Mouse (Mus musculus): ENCODE data around the gene Lrmda.

Gene Lrmda

DNA sequence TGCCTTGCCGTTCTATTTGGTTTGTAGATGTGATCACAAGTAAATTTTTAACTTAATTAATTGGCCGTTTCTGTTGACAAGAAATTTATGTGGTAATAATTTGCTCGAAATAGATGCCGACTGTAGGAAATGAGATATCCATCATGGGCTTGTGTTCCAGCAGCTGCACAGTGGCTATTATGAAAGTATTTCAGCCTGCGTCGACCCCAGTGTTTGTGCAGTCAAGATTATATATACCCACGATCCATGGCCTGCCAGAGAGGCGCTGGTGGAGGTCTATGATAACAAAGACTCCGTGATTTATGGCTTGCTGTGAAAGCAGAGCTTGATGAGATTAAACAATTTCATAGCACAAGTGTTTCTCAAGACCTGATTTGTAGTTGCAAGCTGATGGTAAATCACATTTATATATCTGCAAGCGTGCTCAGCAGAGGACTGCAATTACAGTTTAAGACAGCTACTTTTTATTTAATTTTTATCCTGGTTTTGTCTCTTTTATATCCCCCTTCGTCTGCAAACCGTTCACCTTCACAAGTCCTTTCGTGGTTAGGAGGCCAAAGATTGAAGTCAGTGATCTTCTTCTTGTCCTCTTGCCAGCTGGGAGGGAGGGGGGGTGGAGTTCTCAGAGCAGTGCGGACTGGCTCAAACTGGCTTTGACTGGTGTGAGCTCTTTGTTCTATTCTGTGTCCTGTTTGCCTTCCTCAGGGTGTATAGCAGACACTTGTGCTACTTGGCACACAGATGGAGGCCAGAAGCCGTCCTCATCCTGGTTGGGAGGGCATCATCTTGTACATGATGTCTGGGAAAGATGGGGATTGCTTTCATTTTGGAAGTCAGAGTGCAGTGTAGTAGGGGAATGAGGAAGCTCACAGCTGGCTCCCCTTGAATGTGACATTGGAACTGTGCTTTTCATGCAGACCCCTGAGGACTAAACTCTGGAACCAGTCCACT, 764.0 kb downstream of the Lrmda start:
- in situ Hi-C loops (cut with MboI; ENCODE audit: low pct_unique_long_range_greater_than_20kb in 1 of 2, low sequenced_read_pairs in 2 of 2, unreplicated experiment in 1 of 2): no loop called here

DNA sequence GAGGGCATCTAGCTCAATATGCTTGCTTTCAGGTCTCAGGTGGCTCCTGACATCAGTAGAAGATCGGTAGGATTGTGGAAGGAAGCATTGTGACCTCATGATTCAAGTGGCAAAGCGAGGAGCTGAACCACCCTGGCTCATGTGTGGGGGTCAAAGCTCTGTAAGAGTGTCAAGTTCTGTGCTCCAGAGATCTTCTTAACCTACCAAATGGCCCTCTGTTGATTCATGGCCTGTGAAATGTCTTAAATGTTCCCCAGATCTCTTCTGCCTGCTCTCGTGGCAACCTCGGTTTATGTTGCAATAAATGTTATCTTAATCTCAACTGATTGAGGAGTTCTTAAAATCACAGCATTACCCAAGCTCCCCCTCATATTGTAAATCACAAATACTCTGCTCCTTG, 780.5 kb downstream of the Lrmda start:
- in situ Hi-C loops (cut with MboI; ENCODE audit: low pct_unique_long_range_greater_than_20kb in 1 of 2, low sequenced_read_pairs in 2 of 2, unreplicated experiment in 1 of 2): loop anchor here (25.0 kb wide), 2 partner anchors 813 to 838 kb away; partner anchors contain the start of gene Zfp503 (in 1 of the 2)

- in situ Hi-C loops (cut with MboI; ENCODE audit: low pct_unique_long_range_greater_than_20kb in 1 of 2, low sequenced_read_pairs in 2 of 2, unreplicated experiment in 1 of 2): loop anchor here (25.0 kb wide), 2 partner anchors 814 to 839 kb away; partner anchors contain the start of gene Zfp503 (in 1 of the 2)
Observed at GRCm38 (mm10) chr14:22800871-22801636, 781.5 kb downstream of the Lrmda start.

DNA sequence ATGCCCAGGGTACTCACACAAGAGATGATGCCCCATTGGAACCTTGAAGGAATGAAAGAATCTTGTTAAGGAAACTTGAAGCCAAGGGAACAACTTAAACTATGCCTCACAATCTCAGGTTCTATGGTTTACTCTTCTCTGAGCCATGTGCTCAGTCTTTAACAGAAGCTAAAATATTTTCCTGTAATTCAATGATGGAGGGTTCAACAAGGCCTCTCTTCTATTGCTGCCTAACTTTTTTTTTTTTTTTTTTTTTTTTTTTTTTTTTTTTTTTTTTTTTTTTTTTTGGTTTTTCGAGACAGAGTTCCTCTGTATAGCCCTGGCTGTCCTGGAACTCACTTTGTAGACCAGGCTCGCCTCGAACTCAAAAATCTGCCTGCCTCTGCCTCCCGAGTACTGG, 782.2 kb downstream of the Lrmda start:
- in situ Hi-C loops (cut with MboI; ENCODE audit: low pct_unique_long_range_greater_than_20kb in 1 of 2, low sequenced_read_pairs in 2 of 2, unreplicated experiment in 1 of 2): loop anchor here (25.0 kb wide), 2 partner anchors 814 to 839 kb away; partner anchors contain the start of gene Zfp503 (in 1 of the 2)

GRCm38 (mm10) chr14:22807324-22807723, 787.8 kb downstream of the Lrmda start:
- in situ Hi-C loops (cut with MboI; ENCODE audit: low pct_unique_long_range_greater_than_20kb in 1 of 2, low sequenced_read_pairs in 2 of 2, unreplicated experiment in 1 of 2): loop anchor here (25.0 kb wide), 2 partner anchors 820 to 845 kb away; partner anchors contain the start of gene Zfp503 (in 1 of the 2)

DNA sequence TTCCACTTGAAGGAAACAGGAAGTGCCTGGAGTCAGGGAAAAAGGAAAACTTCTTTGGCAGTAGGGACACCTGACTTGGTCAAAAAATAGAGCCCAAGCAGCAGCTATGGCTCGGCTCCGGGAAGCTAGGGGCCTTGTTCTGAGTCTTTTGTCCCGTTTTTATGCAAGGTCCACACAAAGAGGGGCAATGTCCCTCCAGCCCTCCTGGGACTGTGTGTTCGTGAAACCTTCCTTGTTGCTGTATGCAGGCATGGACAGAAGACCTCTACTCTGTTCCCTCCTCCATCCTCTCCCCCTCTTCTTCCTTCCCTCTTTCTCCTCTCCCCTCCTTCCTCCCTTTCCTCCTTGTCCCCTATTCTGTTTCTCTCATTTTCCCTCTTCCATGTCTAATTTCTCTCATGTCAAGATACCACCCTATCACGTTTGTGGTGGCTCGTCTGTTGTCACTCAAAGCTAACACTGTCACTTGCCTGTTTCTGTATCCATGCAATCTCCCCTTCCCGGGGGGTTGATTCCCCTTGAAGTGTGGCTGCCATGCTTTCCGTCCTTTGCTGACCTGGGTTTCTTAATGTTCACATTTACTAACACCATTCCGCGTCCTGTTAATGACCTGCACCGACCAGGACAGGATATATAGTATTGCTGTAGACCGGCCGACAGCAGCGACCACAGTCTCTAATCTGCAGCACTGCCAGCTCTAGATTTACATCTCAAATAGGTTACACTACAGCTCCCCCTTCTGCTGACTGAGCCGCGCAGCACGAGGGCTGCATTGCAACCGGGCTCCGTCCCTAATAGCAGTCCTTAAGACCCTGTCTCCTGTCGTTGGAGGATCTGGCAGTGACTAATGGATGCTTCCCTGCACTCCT, 788.4 kb downstream of the Lrmda start:
- in situ Hi-C loops (cut with MboI; ENCODE audit: low pct_unique_long_range_greater_than_20kb in 1 of 2, low sequenced_read_pairs in 2 of 2, unreplicated experiment in 1 of 2): loop anchor here (25.0 kb wide), 2 partner anchors 821 to 846 kb away; partner anchors contain the start of gene Zfp503 (in 1 of the 2)

DNA sequence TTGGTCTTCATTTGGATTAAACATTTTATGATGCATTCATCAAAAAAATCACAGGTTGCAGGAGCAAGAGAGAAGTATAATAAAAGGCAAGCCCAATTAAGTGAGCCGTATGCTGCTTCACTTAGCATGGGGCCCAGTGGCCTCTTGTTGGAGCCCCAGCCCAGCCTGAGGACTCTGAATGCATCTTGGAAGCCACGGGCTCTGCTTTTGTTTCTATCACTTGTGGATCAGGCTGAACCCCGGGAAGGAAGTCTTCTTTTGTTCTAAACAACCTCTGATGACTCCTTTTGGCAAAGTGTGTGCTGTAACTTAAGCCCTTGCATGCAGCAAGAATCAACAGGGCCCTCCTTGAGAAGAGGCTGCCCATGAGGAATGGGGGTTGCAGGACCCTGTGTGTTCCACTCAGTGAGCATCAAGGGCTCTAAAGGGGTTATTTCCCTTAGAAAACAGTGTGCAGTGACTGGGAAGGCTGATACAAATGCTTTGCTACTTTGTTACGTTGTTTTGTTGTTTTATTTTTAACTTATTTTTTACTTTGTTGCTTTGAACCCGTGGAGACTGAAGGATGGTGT, 789.2 kb downstream of the Lrmda start:
- in situ Hi-C loops (cut with MboI; ENCODE audit: low pct_unique_long_range_greater_than_20kb in 1 of 2, low sequenced_read_pairs in 2 of 2, unreplicated experiment in 1 of 2): loop anchor here (25.0 kb wide), 2 partner anchors 821 to 846 kb away; partner anchors contain the start of gene Zfp503 (in 1 of the 2)

GRCm38 (mm10) chr14:22809229-22809628, 789.7 kb downstream of the Lrmda start:
- in situ Hi-C loops (cut with MboI; ENCODE audit: low pct_unique_long_range_greater_than_20kb in 1 of 2, low sequenced_read_pairs in 2 of 2, unreplicated experiment in 1 of 2): loop anchor here (25.0 kb wide), 2 partner anchors 822 to 847 kb away; partner anchors contain the start of gene Zfp503 (in 1 of the 2)

DNA sequence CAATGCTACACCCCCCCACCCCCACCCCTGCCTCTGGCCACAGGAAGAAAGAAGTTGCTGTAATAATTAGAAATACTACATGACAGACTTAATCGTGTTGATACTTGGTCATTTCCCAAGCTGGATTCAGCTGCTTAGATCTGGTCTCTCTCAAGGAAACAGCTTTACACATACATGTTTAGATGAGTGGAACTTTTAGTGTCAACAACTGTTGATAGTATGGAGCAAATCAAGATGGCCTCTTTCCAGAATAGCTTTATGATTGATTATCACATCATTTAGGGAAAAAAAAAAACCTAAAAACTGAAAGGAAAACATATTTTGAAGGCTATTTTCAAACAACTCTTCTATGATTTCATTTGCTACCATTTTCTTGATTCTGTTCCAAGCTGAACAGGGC, 791.0 kb downstream of the Lrmda start:
- in situ Hi-C loops (cut with MboI; ENCODE audit: low pct_unique_long_range_greater_than_20kb in 1 of 2, low sequenced_read_pairs in 2 of 2, unreplicated experiment in 1 of 2): loop anchor here (25.0 kb wide), 2 partner anchors 823 to 848 kb away; partner anchors contain the start of gene Zfp503 (in 1 of the 2)

DNA sequence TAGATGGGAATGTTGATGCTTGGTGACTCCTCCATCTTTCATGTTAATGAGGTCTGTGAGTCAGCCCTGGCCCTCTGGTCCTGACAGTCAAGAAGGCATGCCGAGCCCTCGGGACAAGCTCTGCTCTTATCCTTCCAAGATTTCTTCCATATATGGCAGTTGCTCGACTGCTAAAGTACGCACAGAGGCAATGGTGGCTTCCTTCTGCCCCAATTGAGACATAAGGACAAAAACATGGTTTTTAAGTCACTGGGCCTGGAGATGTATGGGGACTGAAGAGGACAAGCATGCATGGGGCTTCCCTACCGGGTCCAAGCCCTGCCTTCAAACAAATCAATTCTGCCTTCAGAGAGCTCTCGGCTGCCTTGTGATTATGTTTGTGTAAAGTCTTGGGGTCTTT, 793.3 kb downstream of the Lrmda start:
- in situ Hi-C loops (cut with MboI; ENCODE audit: low pct_unique_long_range_greater_than_20kb in 1 of 2, low sequenced_read_pairs in 2 of 2, unreplicated experiment in 1 of 2): loop anchor here (25.0 kb wide), 2 partner anchors 826 to 851 kb away; partner anchors contain the start of gene Zfp503 (in 1 of the 2)

- in situ Hi-C loops (cut with MboI; ENCODE audit: low pct_unique_long_range_greater_than_20kb in 1 of 2, low sequenced_read_pairs in 2 of 2, unreplicated experiment in 1 of 2): loop anchor here (25.0 kb wide), 2 partner anchors 826 to 851 kb away; partner anchors contain the start of gene Zfp503 (in 1 of the 2)
Observed at GRCm38 (mm10) chr14:22813389-22813788, 793.9 kb downstream of the Lrmda start.

DNA sequence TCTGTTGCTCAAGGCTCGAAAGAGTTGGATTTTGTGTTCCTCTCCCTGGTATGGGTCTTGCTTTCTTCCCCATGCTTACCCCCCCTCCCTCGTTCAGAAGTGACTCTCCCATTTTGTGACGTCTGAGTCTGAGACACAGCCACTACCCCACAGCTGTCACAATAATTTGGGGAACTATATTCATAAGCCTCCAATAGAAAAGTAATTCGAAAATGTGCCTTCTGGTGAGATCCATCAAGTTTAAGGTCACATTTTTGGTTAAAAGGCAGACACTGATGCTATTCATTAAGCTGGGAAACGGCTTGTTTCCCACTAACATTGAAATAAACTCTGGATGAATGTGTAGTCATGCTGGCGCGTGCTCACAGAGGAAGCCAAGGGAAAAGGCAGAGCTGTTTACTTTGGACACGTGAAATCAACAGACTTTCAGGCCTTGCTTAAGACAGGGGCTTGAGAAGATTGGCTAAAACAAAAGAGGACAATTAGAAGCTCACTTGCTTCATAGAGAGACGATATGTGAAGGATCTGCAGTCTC, 795.4 kb downstream of the Lrmda start:
- in situ Hi-C loops (cut with MboI; ENCODE audit: low pct_unique_long_range_greater_than_20kb in 1 of 2, low sequenced_read_pairs in 2 of 2, unreplicated experiment in 1 of 2): loop anchor here (25.0 kb wide), 2 partner anchors 828 to 853 kb away; partner anchors contain the start of gene Zfp503 (in 1 of the 2)

DNA sequence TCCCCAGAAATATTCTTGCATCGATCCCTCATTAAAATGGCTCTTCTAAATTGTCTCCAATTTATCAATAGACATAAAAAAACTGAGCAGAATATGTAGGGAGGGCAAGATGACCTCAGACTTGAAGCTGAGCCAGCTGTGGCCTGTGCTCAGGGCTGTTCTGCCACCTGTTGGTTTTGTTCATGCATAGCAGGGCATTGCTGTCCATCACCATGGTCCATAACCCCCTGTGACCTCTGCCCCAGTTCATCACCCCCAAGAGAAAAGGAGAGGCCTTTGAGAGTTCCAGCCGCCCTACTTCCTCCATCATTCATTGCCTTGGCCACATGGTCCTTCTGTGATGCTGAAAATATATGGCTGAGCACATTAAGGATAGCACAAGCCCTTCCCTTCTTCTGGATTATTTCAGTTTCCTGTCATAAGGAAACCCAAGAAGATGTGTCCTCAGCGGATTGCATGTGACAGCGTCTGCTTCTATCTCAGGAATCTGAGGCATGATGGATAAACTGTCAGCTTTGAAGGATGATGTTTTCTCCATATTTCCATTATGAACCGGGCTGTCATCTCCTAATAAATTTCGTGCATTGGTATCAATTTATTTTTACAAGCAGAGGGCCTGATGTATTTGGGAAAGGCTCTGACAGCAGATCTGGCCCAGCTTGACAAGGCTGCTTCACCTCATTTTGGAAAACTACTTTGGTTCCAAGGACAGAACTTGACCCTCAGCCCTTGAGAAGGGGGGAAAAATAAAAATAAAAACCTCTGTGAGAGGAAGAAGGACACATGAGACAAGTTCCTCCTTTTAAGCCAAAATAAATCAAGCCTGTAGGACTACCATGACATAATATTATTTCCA, 798.1 kb downstream of the Lrmda start:
- in situ Hi-C loops (cut with MboI; ENCODE audit: low pct_unique_long_range_greater_than_20kb in 1 of 2, low sequenced_read_pairs in 2 of 2, unreplicated experiment in 1 of 2): loop anchor here (25.0 kb wide), 2 partner anchors 830 to 855 kb away; partner anchors contain the start of gene Zfp503 (in 1 of the 2)

DNA sequence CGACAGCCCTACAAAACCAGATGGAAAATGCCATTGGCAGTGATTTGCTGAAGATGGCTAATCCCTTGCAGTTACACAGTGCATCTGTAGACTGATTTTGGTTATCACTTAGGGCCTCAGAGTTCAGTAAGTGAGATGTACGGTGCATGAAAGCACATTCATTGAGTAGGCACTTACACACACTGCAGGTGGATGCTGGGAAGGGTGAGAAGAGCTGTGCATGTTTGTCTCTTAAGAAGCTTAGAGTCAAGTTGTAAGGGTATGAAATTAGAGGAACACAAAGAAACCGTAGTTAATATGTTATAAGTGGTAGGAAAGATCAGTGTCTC, 798.7 kb downstream of the Lrmda start:
- in situ Hi-C loops (cut with MboI; ENCODE audit: low pct_unique_long_range_greater_than_20kb in 1 of 2, low sequenced_read_pairs in 2 of 2, unreplicated experiment in 1 of 2): loop anchor here (25.0 kb wide), 2 partner anchors 831 to 856 kb away; partner anchors contain the start of gene Zfp503 (in 1 of the 2)

DNA sequence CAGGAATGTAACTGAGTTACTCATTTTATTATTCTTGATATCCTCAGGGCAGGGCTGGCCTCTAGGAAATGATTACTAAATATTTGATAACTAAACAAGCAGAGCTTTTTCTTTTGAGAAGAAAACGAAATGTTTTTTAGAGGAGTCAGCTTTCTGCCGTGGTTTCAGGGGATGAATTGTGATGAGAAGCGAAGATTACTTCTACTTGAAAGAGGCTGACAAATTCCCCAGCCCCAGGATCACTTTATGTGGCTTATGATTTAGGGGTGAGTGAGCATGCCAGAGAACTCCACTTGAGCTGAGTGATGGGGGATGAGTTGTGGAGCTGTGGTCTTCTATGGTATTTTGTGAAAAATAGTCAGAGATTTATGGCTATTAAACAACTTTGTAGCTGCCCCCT, 803.4 kb downstream of the Lrmda start:
- in situ Hi-C loops (cut with MboI; ENCODE audit: low pct_unique_long_range_greater_than_20kb in 1 of 2, low sequenced_read_pairs in 2 of 2, unreplicated experiment in 1 of 2): loop anchor here (25.0 kb wide), 2 partner anchors 836 to 861 kb away; partner anchors contain the start of gene Zfp503 (in 1 of the 2)

GRCm38 (mm10) chr14:22826825-22827224, 807.3 kb downstream of the Lrmda start:
- in situ Hi-C loops (cut with MboI; ENCODE audit: low pct_unique_long_range_greater_than_20kb in 1 of 2, low sequenced_read_pairs in 2 of 2, unreplicated experiment in 1 of 2): no loop called here
